Mouse (Mus musculus) stomach, postnatal 0 days (tissue): ENCODE data around the gene Zbtb20. TPM values are rescaled to one million over a fixed set of nuclear protein-coding genes. Genes with fewer than 3 reads are reported as not detected.

Experiments
- ATAC-seq: fragments of 200-750 bp; cut with Nextera tagmentation; 2 replicates; pipeline ENCODE4 v1.8.0; 2017; ENCODE audit not compliant: low FRiP score, low TSS enrichment
- DNase-seq: peaks from one replicate; pipeline ENCODE4 v3.0.0-alpha.2; 2016; ENCODE audit warnings: low spot score
- H3K27ac ChIP-seq: fragments of 300-500 bp; sonication (generic); replicated peaks from 2 replicates; pipeline ENCODE4 v1.5.1; 2014; ENCODE audit warnings: mild to moderate bottlenecking, control low read depth
- H3K27me3 ChIP-seq: fragments of 300-500 bp; sonication (generic); 2 replicates; pipeline ENCODE4 v1.6.1; 2014; ENCODE audit warnings: low read length; ENCODE audit not compliant: control insufficient read depth, insufficient read depth
- H3K36me3 ChIP-seq: fragments of 300-500 bp; sonication (generic); 2 replicates; pipeline ENCODE4 v1.6.1; 2014; ENCODE audit warnings: low read length, mixed read lengths; ENCODE audit not compliant: control insufficient read depth, insufficient read depth
- H3K4me1 ChIP-seq: fragments of 300-500 bp; sonication (generic); replicated peaks from 2 replicates; pipeline ENCODE4 v1.6.1; 2014; ENCODE audit warnings: antibody characterized with exemption; ENCODE audit not compliant: control insufficient read depth, insufficient read depth
- H3K4me2 ChIP-seq: fragments of 300-500 bp; sonication (generic); replicated peaks from 2 replicates; pipeline ENCODE4 v1.6.1; 2014; ENCODE audit warnings: low read depth, mild to moderate bottlenecking, control low read depth, moderate library complexity
- H3K4me3 ChIP-seq: fragments of 300-500 bp; sonication (generic); 2 replicates; pipeline ENCODE4 v1.5.1; 2014; ENCODE audit warnings: low read depth, low read length, control low read depth
- H3K9ac ChIP-seq: fragments of 300-500 bp; sonication (generic); 2 replicates; pipeline ENCODE4 v1.6.1; 2014; ENCODE audit warnings: mild to moderate bottlenecking, low read length, control low read depth, mixed read lengths
- H3K9me3 ChIP-seq: fragments of 300-500 bp; sonication (generic); 2 replicates; pipeline ENCODE4 v1.6.1; 2016; ENCODE audit warnings: low read length; ENCODE audit not compliant: control insufficient read depth
- CTCF ChIP-seq: IDR thresholded peaks from 2 replicates; pipeline ENCODE4 v1.5.1; 2016; ENCODE audit warnings: antibody characterized with exemption, low read depth, mild to moderate bottlenecking, moderate library complexity
- EP300 ChIP-seq: optimal IDR thresholded peaks from 2 replicates; pipeline ENCODE3; 2016; ENCODE audit warnings: antibody characterized with exemption
- WGBS: fragments of 180-500 bp; shearing (Covaris S2); extraction: QIAGEN DNeasy Blood & Tissue Kit; methylation state at CpG from one replicate; pipeline ENCODE4 v1.1.7; 2014; 5-methylcytosine and 5-hydroxymethylcytosine counted together
- polyA plus RNA-seq: library from polyadenylated mRNA; unstranded; fragments of >200 nt; fragmentation: Nextera tagmentation; extraction: Ambion mirVana; gene quantifications from 2 replicates; pipeline ENCODE4 v1.2.1, GENCODE M21; 2015

The Zbtb20 gene
- polyA plus RNA-seq, 1 experiment from 2014 or later = 15.7 TPM

DNA sequence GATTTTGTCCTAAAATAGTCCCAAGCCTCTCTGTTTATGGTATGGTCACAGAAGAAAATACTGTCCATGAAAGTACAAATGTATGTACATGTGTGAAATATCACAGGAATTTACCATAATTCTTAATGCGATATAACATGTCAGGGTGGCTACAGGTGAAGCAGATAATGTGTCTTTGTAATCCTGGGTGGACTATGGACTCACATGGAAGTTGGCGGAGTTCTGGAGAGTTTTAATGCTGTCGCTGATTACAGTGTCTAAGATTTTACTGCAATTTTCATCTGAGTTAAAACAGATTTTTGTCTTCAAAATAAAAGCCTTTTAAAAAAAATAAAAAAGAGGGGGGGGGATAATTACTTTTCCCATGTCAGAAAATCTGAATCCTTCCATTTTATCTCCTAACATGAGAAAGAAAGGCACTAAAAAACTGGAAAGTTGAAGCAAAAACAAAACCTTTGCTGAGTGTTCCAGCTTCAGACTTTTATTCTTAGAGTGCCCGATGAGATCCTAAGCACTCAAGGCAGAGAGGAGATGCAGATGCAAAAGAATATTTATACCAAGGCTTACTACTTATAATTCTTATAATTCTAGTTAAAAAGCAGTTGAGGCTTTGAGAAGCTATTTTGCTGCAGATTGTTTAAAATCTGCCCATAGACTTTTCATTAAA, 509.4 kb downstream of the Zbtb20 start:
- no peak overlapping the region for H3K9ac ChIP-seq
- H3K27ac ChIP-seq = no peak overlapping the region
- no peak overlapping the region for H3K4me3 ChIP-seq
- no peaks in the 10 kb centered on the region for H3K9me3 ChIP-seq
- no peaks in the 10 kb centered on the region; the same call in 1 of the 2 replicates for H3K4me1 ChIP-seq
- TF ChIP-seq EP300 (no peak), CTCF (no peak)
- DNase-seq = no peak
- H3K36me3 ChIP-seq = no peaks in the 10 kb centered on the region
- H3K4me2 ChIP-seq = no peak overlapping the region
- H3K27me3 ChIP-seq = no peaks in the 10 kb centered on the region
- WGBS = 54% methylated on average over 4 of the region's 4 CpGs
- no peak for ATAC-seq

DNA sequence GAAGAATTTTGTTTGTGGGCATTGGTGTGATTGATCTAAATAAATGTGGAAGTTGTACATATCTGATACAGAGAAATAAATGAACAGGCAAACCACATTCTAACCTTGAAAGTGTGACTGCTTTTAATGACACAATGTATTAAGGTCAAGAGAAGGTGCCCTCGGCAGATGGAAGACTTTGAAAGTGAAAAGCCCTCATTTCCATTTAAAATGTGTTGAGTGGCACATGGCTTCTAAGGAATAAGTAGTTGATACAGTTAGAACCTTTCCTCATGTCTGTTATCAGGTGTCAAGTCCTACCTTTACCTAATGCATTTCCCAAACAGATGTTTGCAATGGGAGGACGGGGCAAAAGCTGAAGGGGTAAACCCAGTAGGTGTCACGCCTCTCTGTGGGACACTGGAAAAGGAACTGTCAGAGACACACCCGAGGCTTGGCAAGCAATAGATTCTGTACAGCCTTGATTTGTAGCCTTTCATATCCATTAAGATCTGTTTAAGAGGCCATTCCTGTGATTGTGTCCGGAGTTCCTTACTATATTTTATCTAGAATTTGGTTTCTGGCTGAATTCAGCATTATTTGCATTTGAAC, 510.0 kb downstream of the Zbtb20 start:
- Histone ChIP-seq H3K36me3 (no peaks in the 10 kb centered on the region), H3K27me3 (no peaks in the 10 kb centered on the region), H3K9me3 (no peaks in the 10 kb centered on the region), H3K4me1 (no peaks in the 10 kb centered on the region; the same call in 1 of the 2 replicates), H3K27ac (no peak overlapping the region), H3K9ac (no peak overlapping the region), H3K4me3 (no peak overlapping the region), H3K4me2 (no peak overlapping the region)
- 48% methylated on average over 5 of the region's 5 CpGs for WGBS
- TF ChIP-seq EP300 (no peak), CTCF (no peak)
- ATAC-seq = no peak
- DNase-seq = no peak

DNA sequence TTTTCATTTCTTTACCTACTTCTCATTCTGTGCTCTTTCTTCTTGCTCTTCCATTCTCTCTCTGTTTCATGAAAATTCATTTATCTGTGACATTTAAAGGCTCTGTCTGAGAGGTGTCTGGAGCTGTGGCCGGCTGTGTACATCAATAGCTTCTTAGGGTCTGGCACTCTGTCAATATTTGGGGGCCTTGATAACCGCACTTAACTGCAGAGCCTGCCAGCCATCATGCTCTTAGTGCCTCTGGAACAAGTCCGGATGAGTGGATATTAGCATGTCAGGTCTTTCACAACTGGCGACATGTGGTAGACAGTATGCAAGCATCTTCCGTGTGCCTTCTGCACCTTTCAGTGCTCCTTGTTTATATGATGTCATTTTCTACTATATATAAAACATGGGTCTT, 510.7 kb downstream of the Zbtb20 start:
- Histone ChIP-seq H3K27me3 (no peaks in the 10 kb centered on the region), H3K4me3 (no peak overlapping the region), H3K4me1 (no peaks in the 10 kb centered on the region; the same call in 1 of the 2 replicates), H3K36me3 (no peaks in the 10 kb centered on the region), H3K27ac (no peak overlapping the region), H3K9me3 (no peaks in the 10 kb centered on the region), H3K4me2 (no peak overlapping the region), H3K9ac (no peak overlapping the region)
- ATAC-seq (no peak), DNase-seq (no peak)
- WGBS = 54% methylated on average over 5 of the region's 5 CpGs
- TF ChIP-seq EP300 (no peak), CTCF (no peak)

- ATAC-seq (no peak), DNase-seq (no peak)
- H3K27ac ChIP-seq = no peak overlapping the region
- H3K9ac ChIP-seq = no peak overlapping the region
- 89% methylated on average over 5 of the region's 5 CpGs for WGBS
- H3K4me2 ChIP-seq = no peak overlapping the region
- no peaks in the 10 kb centered on the region; the same call in 1 of the 2 replicates for H3K4me1 ChIP-seq
- H3K36me3 ChIP-seq = no peaks in the 10 kb centered on the region
- H3K4me3 ChIP-seq = no peak overlapping the region
- no peaks in the 10 kb centered on the region for H3K9me3 ChIP-seq
- no peak for TF ChIP-seq CTCF
- no peak for TF ChIP-seq EP300
- H3K27me3 ChIP-seq = no peaks in the 10 kb centered on the region
Observed at GRCm38 (mm10) chr16:43388389-43388788, 512.7 kb downstream of the Zbtb20 start.

GRCm38 (mm10) chr16:43390387-43390786, 514.7 kb downstream of the Zbtb20 start:
- 90% methylated on average over 4 of the region's 4 CpGs for WGBS
- ATAC-seq = no peak
- Histone ChIP-seq H3K9ac (no peak overlapping the region), H3K27ac (no peak overlapping the region), H3K9me3 (no peaks in the 10 kb centered on the region), H3K4me1 (no peaks in the 10 kb centered on the region; the same call in 1 of the 2 replicates), H3K36me3 (no peaks in the 10 kb centered on the region), H3K27me3 (no peaks in the 10 kb centered on the region), H3K4me2 (no peak overlapping the region), H3K4me3 (no peak overlapping the region)
- no peak for DNase-seq
- TF ChIP-seq CTCF = no peak
- TF ChIP-seq EP300 = no peak

DNA sequence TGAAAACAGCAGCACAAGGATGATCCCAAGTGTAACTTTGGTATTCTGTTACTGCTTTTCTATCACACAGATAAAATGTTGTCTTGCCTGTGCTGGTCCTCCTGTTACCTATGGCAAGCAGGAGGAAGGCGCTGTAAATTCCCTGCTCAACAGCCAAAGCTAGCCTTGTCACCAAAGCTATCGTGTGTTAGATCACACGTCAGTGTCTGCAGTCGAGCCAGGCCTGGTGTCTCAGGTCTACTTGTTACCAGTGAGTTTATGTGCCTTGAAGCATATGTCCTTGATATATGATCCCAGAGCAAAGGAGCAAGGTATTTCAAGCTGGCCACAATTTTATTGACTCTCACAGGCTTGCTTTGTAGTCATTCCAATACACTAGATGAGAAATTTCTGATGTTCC, 517.7 kb downstream of the Zbtb20 start:
- Histone ChIP-seq H3K9ac (no peak overlapping the region), H3K9me3 (no peaks in the 10 kb centered on the region), H3K27me3 (no peaks in the 10 kb centered on the region), H3K4me2 (no peak overlapping the region), H3K4me1 (no peaks in the 10 kb centered on the region), H3K4me3 (no peak overlapping the region), H3K27ac (no peak overlapping the region), H3K36me3 (no peaks in the 10 kb centered on the region)
- no peak for DNase-seq
- WGBS = 86% methylated on average over 4 of the region's 4 CpGs
- no peak for TF ChIP-seq CTCF
- no peak for TF ChIP-seq EP300
- no peak for ATAC-seq
